Mouse (Mus musculus) lung, postnatal 14 days (tissue): ENCODE measurements around the gene Nek8.

Experiments
- DNase-seq: peaks from one replicate; pipeline ENCODE4 v3.0.0; 2021

The Nek8 gene

DNA sequence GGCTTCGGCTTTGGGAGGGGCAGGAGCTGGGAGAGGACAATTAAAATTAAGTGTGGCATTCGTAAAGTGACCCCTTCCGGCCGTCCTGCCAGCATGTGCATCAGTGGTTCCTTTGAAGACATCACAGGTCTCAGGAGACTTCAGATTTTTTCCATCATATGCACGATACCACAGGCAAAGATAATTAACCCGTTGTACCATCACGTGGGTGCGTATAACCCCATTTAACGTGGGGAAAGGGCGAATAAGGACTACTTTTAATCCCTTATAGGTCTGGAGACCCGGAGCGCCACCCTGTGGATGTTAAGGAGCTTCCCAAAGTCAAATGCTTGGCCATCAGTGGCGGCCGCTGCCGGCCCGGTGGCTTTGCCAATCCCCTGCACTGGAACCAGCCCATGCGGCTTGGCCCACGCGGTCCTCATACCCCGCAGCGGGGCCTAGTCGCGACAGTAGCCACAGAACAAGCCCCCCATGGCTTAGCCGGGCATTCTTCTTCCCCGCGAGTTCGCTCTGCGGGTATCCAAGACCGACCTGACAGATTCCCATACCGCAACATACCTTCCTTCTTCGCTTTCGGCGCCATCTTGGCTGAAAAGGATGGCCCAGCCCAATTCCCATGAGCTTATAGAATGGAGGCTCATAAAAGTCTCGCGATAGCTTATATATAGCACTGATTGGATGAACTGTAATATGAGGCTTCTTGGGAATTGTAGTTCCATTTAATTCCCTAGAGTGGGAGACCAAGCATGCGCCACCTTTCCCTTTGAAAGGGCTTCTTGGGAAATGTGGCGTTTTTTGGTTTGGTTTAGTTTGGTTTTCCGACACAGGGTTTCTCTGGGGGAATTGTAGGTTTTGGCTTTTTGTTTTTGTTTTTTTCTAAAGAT is 6.7 kb upstream of the Nek8 start, which contains the start of gene Rpl23a:
Gene Rpl23a, minus strand, starts transcription at position 624 of the 884 bp plus-strand sequence.
- peak; percentile 75 for DNase-seq

GRCm38 (mm10) chr11:78182450-78182849 is 6.0 kb upstream of the Nek8 start:
- DNase-seq: no peak

DNA sequence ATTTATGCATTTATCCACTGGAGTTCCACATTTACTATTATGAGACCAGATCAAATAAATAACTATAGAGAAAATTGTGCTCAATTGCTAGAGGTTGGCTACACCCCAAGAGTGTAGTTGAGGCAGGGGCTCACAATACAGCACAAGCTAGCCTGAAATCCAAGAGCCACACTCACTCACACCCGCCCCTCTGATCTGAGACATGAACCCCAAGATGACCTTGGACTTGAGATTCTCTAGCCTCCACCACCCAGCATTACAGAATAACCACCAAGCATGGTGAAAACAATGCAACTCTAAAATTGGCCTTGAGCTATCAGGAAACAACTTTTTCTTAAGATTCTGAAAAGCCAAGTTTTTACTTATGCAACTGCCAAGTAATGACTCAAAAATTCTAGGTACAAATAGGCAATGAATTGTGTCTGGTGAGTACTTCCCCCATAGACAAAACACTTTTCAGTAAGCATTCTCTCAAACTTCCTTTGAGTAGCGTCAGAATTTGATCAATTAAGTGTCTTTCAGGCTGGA is 5.4 kb upstream of the Nek8 start:
- DNase-seq: no peak

GRCm38 (mm10) chr11:78180081-78180761 is 3.7 kb upstream of the Nek8 start:
- DNase-seq: no peak

- no peak for DNase-seq
These were observed 3.0 kb upstream of the Nek8 start for GRCm38 (mm10) chr11:78179438-78179999.

DNA sequence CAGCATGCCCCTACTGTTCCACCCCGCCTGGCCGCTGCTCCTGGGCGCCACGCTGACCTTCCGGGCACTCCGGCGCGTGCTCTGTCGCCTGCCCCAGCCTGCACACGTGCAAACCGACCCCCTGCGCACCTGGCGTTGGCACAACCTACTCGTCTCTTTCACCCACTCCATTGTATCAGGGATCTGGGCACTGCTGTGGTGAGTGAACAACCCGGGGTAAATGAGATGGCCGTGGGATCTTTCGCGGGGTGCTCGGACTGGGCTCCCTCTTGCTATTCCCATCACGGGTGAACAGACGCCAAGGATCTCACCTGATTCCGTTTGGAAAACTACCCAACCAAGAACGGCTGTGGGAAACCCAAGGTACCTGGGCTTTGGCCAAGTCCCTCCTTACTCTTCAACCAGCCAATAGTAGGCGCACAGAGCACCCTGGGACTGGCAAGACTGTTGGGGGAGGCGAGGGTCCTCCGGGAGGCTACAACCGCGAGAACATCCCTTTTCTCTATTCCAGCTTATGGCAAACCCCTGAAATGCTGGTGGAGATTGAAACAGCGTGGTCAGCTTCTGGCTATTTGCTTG is 2.5 kb upstream of the Nek8 start:
- peak; percentile 71 for DNase-seq

DNA sequence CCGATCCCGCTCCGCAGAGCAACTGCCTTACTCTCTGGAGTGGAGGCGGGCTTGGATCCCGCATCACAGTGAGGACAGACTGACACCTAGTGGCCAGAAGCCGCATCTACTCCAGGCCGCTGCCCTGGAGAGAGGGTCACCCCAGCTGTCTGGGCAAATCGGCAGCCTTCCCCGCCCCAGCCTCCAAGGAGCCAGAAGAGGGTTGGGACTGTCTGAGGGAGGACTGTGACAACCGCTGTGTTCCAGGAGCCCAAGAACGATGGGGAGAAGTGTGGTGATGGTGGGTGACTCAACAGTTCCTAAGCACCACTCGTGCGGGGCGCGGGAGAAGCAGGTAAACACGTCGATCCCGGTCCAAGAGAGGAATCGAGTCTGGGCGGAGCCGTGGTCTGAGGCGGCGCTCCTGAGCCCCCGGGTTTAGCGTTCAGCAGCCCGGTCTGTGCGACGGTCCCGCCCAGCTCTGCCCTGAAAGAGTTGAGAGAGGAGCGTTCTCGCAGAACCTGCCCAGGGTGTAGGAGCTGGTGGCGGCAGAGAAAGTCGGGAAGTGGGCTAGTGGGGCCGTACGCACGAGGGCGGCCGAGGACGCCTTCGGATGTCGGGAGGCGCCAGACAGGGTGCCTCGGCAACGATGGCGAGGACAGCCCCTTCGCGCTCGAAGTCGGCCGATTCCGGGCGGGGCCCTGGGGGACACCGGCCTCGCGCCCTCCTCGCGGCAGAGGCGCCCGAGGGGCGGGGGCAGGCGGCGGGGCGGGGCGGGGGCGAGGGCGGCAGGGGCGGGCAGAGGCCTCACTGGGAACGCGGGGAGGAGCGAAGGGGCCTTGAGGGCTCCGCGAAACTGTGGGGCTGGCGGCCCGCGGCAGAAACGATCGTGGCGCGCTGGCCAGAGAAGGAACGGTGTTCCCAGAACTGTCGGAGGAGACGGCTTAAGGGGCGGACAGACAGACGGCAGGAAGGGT is 1.7 kb upstream of the Nek8 start:
- DNase-seq: peak; percentile 98

GRCm38 (mm10) chr11:78177437-78177836 is 962 bp upstream of the Nek8 start:
- peak; percentile 56 for DNase-seq

GRCm38 (mm10) chr11:78176905-78177331 is 443 bp upstream of the Nek8 start:
- DNase-seq: no peak

GRCm38 (mm10) chr11:78175771-78176401 is 589 bp downstream of the Nek8 start:
- no peak for DNase-seq

DNA sequence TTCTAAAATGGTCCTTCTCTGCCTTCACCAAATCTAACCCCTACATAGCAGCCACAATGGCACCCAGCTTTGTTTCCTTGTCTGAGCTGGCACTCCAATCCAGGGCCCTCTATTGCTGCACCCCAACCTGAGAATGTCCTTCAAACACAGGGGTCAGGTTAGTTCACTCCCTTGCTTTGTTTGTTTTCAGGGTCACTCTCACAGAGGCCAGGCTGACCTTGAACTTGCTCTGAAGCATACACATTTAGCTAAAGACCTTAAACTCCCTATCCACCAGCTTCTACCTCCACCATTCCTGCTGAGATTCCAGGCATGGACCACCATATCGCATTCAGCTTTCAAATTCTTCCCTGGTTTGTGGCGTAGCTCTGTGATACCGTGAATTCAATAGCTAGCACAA is 2.0 kb downstream of the Nek8 start:
- no peak for DNase-seq

- peak; percentile 49 for DNase-seq
These were observed 3.6 kb downstream of the Nek8 start for GRCm38 (mm10) chr11:78172748-78173383.

DNA sequence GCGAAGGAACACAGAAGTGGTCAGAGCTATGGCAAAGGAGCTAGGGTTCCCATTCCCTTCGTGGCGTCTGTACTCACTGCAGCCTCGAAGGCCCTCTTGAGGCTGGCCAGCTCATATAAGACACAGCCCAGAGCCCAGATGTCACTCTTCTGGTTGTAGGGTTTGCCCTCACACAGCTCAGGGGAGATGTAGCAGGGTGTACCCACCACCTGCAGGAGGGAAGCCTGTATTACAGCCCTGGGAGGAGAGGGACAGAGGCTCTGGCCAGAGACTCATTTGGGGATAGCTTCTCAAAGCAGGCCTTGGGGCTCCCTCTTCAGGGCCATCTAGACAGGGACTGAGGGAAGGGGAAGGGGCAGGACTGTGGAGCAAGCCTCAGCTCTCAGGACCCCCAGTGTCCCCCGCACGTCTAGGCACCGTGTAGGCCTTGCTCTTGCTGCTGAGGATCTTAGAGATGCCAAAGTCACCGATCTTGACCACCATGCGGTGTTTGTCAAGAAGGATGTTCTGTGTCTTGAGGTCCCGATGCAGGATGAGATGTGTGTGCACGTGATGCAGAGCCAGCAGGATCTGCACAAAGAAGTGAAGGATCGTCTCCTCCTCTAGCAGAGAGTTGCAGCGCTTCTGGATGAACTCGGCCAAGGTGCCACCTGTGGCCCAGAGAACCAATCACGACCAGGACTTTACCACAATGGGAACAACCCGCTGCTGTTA is 4.3 kb downstream of the Nek8 start:
- no peak for DNase-seq

- DNase-seq: no peak
These were observed 5.1 kb downstream of the Nek8 start for GRCm38 (mm10) chr11:78171328-78171727.

DNA sequence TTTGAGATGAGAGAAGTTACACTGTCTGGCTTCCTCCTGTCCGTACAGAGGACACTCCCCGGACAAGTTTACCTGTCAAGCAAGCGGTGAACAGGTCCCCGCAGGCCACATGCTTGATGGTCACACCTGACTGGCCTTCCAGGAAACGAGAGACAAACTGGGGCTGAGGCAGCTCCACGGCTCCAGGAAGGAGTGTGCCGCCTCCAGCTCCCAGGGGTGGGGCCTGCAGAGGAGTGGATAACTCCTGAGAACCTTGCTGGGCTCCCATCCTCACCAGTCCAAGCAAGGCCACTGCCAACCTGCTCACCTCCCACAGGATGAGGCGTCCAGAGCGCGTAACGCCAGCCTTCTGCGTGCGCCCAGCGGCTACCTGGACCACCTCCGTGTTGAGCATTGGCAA is 6.2 kb downstream of the Nek8 start:
- DNase-seq: no peak

DNA sequence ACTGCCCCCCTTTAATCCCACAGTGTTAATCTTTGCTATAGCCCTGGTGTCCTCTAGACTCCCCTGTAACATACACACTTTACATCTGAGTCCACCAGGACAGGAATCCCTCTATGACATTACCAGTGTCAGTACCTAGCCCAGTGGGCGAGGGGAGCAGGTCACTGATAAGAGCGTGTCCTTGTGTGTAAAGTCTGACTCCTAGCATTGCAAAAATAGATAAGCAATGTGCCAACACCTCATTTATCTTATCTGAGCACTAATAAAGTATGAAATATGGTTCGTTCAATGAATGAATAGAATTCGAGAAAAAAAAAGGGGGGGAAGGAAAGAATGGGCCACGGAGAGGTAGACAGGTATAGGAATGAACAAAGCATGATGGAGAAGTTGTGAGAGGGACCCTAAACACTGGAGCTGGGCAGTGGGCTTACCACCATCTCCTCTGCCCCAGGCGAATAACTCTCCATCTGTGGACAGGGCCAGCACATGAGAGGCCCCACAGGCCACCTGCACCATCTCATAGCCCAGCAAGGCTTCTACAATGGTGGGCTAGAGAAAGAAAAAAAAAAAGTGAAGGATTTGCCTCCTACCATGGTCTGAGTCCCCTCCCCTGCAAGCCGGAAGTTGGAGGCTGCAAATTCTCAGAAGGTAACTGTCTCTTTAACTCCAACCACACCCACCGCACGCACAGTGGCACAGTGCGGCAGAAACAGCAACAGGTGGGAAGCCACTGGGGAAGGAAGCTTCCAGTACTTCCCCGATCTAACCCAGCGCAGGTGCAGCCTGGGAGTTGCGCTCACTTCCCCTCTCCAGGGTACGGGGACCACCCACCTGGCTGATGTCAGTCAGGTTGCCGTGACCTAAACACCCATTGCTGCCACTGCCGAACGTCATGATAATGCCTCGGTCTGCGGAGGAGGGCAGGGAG is 7.7 kb downstream of the Nek8 start:
- DNase-seq: no peak

- no peak for DNase-seq
These were observed 9.1 kb downstream of the Nek8 start for GRCm38 (mm10) chr11:78167257-78167959.

DNA sequence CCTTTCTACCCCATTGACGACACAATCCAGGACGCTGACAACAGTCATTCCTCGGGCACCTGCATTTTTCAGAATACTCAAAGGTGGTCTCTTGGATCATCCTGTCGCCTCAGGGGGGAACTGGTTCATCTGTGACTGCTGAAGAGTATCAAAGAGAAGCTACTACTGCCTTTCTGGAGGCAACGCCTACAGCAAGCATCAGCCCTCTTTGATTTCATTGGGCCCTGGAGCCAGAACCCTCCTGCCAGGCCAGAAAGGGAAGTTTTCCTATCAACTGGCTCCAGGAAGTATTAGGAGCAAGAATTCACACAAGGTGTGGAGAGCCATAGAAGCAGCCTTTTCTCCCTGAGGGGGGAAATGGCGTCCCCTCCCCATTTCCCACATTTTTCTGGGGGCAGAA is 9.8 kb downstream of the Nek8 start:
- DNase-seq: no peak
